Mouse (Mus musculus) pancreas, adult 10 weeks (tissue): Measurements from ENCODE around the gene Gprin1. TPM values are rescaled to one million over a fixed set of nuclear protein-coding genes. Genes with fewer than 3 reads are reported as not detected.

Source experiments
- polyA plus RNA-seq: library from polyadenylated mRNA; stranded (reverse); fragments of 350-450 nt; fragmentation: Illumina TruSeq; extraction: RNeasy Lipid Tissue Mini Kit (QIAGEN cat#74804); gene quantifications from one replicate; pipeline ENCODE4 v1.2.3, GENCODE M21; 2015; ENCODE audit warnings: low read depth, low replicate concordance; ENCODE audit not compliant: insufficient read depth

The Gprin1 gene
- polyA plus RNA-seq: 0.74 TPM

DNA sequence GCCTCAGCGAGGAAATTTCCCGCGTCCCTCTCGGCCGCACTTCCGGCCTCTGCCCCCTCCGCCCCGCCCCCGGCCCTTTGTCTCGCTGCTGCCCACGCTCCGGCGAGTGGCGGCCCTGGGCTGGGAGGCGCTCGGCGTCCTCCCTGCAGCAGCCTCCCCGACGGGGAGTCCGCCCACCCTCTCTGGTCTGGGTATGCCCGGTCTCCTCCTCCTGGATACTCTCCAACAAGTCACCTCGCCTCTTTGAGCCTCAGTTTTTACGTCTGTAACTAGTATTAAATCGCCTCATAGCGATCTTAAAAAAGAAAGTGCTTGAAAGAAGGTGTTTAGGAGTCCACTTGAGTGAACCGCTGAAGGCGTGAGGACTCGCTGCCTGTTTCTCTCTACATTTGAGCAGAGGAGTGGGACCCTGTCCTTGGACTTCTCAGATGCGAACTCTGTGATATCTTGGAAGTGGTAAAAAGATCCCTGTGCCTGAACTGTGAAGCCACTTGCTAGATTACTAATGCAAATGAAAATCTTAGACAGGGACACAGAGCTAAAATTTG is at the start of gene Gprin1:
Gene Gprin1 (minus strand): TSS at position 11 of the 548 bp plus-strand sequence.

GRCm38 (mm10) chr13:54788740-54789560 is 39.3 kb upstream of the Gprin1 start, which contains the start of gene Tspan17:
TSS of gene Tspan17 (plus strand) at chr13:54789377.

GRCm38 (mm10) chr13:54783698-54784097 is 34.0 kb upstream of the Gprin1 start, which contains the start of gene Eif4e1b:
TSS of gene Eif4e1b (plus strand) at chr13:54783998.

GRCm38 (mm10) chr13:54766192-54766768 is 16.6 kb upstream of the Gprin1 start, which contains the start of gene Sncb:
TSS of gene Sncb (minus strand) at chr13:54766595.

GRCm38 (mm10) chr13:54701243-54701642 is 48.4 kb downstream of the Gprin1 start, which contains the start of gene Cdhr2:
TSS of gene Cdhr2 (plus strand) at chr13:54701461.

GRCm38 (mm10) chr13:54693558-54694347 is 55.9 kb downstream of the Gprin1 start, which contains the start of gene Rnf44:
TSS of gene Rnf44 (minus strand) at chr13:54693907.

Other genes with a start within 250 kb of the Gprin1 start
- 4.4 TPM for gene Simc1, start 246.1 kb downstream of the Gprin1 start, polyA plus RNA-seq
- 37.9 TPM for gene 4833439L19Rik, start 184.4 kb downstream of the Gprin1 start, polyA plus RNA-seq
- gene Arl10, start 174.9 kb downstream of the Gprin1 start, polyA plus RNA-seq: 3.4 TPM
- 5.5 TPM for gene Nop16, start 159.8 kb downstream of the Gprin1 start, polyA plus RNA-seq
- gene Higd2a, start 159.7 kb downstream of the Gprin1 start, polyA plus RNA-seq: 34.5 TPM
- 19.5 TPM for gene Cltb, start 138.5 kb downstream of the Gprin1 start, polyA plus RNA-seq
- 5.7 TPM for gene Faf2, start 128.1 kb downstream of the Gprin1 start, polyA plus RNA-seq
- 17.5 TPM for gene Rnf44, start 56.0 kb downstream of the Gprin1 start, polyA plus RNA-seq
- gene Cdhr2, start 48.4 kb downstream of the Gprin1 start, polyA plus RNA-seq: 1.3 TPM
- gene Sncb, start 16.7 kb upstream of the Gprin1 start, polyA plus RNA-seq: 0.92 TPM
- not detected for gene Eif4e1b, start 34.1 kb upstream of the Gprin1 start, polyA plus RNA-seq
- 11.1 TPM for gene Tspan17, start 39.5 kb upstream of the Gprin1 start, polyA plus RNA-seq
- gene Unc5a, start 199.5 kb upstream of the Gprin1 start, polyA plus RNA-seq: 4.2 TPM